Mouse (Mus musculus): ENCODE measurements at regions not wholly inside any gene's neighbourhood (a gene's known extent, or its start where the extent isn't known, plus 50 kb on each side); places are given as distances from the start of the nearest gene placed in this dataset.

GRCm38 (mm10) chr7:111354066-111354465 is 271.2 kb upstream of the Eif4g2 start:
- TF ChIP-seq POLR2A (IDR thresholded peaks at IDR 0.05; ENCODE audit: low read depth, low read length): no peak
- TF ChIP-seq CTCF (IDR thresholded peaks at IDR 0.05; ENCODE audit: extremely low read depth, insufficient read length, insufficient replicate concordance, low read depth, low read length): no peak
